Mouse (Mus musculus) thymus, postnatal 10 days (tissue): ENCODE results near the gene Il4.

Experiments
- DNase-seq, 2 experiments: peaks; one replicate each; pipeline ENCODE4 v3.0.0; 2021; ENCODE audit warnings: low spot score in 2 of 2

The Il4 gene

DNA sequence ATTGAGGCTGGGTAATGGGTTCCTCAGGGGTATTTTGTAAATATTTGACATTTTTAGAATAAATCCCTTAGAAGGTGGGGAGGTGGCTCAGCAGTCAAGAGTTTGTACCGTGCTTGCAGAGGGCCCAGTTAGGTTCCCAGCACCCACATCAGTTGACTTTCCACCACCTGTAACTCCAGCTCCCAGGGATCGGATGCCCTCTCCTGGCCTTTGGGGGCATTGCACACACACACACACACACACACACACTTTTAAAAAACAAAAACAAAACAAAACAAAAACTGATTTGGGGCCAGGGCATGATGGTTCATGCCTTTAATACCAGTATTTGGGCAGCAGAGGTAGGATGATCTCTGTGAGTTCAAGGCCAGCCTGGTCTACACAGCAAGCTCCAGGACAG is 5.7 kb upstream of the Il4 start:
- no peak for DNase-seq

DNA sequence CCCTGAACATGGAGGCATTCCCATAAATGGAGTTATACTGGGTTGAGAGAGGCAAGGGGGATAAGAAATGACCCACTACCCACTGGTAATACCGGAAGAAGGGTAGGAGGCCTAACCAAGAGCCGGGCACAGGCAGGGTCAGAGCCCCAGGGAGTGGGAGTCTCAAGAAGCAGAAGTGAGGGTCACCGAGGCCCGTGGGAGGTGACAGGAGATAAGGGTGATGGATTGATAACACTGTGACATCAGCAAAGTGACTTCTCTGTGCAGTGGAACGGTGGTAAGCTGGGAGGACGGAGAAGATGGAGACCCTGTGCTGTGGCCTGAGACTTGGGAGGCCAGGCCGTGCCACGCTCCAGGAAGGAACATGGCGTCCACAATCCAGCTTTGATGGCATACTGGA is 5.1 kb upstream of the Il4 start:
- DNase-seq: no peak

DNA sequence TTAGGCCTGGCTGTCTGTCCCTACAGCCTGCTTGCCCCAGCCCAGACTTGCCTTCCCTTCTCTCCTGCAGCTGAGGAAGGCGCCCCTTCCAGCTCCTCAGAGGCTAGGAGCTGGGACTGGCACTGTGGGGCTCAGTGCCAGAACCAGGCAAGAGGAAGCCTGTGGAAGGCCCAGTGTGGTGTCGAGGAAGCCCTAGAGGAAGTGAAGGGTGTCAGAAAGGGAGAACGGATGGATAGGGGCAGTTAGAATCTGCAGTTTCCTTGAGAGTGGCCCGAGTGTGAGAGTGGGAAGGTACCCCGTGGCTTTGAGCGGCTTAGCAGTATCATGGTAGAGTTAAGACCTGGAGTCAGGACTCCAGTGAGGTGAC is 4.0 kb upstream of the Il4 start:
- no peak for DNase-seq

DNA sequence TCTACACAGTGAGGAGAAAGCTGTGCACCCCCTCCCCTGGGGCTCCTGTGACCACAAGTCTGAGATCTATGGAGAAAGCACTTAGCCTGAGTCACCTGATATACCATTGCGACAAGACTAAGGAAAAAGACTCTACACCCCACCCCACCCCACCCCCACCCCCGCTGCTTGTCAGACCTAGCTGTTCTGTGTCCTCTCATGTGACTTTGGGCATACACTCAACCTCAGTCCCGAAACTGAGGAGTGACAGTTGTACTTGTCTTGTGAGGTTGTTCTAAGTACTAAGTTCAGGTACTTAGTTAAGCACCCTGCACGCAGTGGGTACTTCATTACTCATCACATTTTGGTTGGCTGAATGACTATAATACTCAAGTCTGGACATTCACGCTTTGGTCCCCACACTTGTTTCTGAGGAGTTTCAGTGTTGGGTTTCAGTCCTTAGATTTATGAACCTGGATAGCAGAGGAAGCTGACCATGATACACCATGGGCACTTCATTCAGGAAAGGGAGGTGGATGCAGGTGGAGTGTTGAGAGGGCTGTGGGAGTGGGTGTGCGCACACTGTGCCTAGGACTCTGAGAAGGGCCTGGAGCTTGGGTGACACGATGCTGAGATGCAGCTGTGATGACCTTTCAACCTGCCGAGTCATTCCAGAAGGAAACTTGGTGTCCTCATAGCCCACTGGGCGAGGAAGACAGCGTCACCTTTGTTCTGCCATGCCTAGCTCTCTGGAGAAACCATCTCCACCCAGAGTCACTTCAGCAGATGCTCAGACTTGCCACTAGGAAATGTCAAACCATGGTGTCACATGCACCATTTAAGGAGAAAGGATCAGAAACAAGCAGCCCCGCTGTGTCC is 3.3 kb upstream of the Il4 start:
- no peak for DNase-seq

DNA sequence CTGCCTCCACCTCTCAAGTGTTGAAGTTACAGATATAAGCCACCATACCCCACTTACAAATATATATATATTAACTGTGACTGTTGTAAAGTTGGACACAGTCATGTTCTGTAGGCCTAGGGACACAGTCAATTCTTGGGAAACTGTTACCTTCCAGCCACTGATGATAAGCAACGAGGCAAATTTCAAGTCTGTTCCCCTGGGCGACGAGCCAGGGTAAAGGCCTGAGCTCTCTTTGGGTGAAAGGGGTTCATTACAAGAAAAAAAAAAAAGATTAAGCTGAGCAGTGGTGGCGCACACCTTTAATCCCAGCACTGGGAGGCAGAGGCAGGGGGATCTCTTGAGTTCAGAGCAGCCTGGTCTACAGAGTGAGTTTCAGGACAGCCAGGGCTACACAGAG is 1.6 kb upstream of the Il4 start:
- DNase-seq: no peak

DNA sequence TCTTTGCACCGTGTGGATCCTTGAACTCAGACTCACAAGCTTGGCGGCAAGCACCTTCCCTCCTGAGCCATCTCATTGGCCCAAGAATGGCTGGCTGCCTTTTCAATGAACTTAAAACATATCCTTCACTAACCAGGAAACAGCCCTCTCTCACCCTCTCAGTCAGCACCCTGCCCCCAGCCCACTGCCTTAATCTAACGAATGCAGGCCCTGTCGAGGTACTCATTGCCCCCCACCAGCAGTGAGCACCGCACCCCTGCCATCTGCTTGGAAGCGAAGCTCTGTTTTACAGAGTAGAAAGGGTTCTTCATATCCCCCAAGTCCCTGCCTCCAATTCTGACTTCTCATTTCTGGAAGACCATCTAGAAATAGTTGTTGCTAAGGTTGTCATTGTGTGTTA is 959 bp upstream of the Il4 start:
- no peak for DNase-seq

DNA sequence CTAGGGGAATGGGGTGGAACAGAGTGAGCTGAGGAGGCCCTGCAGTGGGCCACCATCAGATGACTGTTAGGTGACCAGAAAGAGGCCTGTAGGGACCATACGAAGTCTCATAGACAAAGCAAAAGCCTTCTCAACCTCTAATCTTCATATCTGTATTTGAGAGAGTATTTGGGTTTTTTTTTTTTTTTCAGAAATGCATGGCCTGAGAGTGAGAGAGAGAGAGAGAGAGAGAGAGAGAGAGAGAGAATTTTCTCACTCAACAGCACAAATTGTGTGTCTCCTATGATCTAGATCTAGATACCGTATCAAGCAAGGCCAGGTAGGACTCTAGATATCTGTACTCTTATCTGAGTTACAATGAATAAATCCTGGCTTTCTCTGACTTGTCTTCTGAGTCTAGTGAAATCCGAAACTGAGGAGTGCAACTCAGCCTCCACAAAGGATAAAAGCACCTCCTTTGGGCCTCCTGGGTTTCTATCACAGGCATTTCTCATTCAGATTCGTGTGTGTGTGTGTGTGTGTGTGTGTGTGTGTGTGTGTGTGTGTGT is 833 bp downstream of the Il4 start:
- no peak for DNase-seq

DNA sequence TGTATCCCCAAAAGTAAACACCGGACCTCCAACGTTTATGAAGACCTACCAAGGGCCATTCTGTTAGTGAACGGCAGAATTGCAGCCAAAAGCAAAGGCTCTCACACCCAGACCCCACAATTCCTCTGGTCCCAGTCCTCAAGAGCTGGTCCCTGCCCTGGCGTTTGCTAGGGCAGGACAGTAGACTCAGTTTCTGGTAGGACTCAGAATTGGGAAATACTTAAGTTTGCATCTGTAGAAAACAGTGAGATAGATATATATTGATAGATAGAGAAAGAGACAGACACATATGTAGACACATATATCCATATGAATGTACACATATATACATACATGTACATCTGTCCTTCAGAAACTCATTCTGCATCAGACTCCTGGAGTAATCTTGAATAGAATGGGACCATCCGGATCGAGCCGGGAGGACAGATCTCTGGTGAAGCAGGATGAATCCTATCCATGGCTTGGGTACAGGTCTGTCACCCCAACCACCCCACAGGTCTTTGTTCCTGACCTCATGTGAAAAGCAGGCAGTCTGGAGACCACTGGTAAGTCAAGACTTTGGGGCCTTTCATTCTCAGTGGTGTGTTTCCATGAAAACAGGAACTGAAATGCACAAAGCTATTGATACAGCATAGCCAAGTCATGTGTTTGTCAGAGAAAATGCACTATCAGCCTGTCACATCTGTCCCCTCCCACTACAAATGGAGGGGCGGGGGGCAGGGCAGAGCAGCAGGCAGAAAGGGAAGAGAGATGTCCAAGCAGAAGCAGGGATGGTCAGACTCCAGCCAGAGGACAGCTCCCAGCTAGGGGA is 1.5 kb downstream of the Il4 start:
- no peak for DNase-seq

DNA sequence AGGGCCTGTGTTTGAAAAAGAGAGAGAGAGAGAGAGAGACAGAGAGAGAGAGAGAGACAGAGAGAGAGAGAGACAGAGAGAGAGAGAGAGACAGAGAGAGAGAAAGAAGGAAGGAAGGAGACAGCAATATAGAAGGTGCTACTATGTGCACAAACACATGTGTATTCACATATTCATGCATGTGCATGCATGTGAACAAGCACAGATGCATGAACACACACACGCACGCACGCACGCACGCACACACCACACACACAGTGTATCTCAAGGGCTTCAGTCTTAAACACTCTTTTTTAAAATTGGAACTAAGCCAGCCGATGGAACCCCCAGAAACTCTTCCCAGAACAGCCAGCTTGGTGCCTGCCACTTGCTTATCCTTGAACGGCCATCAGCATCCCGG is 2.9 kb downstream of the Il4 start:
- DNase-seq: no peak

DNA sequence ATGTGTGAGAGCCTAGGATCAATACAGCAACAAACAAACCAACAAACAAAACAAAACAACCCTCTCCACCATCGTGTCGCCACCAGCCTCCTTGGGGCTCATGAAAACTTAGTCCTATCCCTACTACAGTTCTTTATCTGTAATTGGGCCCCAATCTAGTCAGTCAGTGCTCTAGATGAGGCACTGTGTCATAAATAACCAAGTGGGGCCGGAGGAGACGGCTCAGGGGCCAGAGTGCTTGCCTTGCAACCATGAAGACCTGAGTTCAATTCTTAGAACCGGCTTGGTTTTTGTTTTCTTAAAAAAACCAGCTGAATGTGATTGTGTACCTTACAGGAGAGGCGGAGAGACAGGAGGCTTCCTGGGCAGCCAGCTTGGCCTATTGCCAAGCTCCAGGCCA is 3.3 kb downstream of the Il4 start:
- no peak for DNase-seq

DNA sequence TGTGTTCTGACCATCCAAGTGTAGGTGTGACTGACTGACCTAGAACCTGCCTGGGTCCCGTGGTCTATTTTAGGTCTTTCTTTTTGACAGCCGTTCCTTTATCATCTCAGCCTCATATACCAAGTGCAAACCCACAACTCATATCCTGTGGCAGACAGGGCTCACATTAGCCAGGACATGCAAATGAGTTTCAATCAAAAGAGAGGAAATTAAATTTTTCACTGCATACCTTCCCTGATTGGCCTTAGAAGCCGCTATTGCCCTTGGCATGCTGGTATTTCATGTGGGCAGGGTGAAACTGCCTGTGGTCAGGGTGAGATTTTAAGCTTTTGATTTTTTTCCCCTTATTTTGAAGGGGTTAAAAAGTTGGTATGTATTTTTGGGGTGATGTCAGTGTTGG is 8.8 kb downstream of the Il4 start:
- no peak for DNase-seq

DNA sequence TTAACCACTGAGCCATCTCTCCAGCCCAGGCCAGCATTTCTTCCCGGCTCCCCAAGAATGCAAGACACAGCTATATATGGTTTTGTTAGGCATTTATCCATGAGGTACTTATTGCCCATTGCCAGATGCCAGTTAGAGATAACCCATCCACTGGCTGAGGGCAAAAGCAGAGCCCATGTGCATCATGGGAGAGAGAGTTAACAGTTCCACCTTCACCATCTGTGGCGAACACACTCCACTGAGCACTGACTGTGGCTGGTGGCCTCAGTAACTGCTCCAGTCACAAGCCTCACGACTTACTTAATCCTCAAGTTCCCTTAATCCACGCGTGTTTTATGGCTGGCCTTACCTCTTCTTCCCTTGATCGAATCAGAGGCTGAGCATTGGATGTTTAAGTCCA is 9.2 kb downstream of the Il4 start:
- DNase-seq: no peak

DNA sequence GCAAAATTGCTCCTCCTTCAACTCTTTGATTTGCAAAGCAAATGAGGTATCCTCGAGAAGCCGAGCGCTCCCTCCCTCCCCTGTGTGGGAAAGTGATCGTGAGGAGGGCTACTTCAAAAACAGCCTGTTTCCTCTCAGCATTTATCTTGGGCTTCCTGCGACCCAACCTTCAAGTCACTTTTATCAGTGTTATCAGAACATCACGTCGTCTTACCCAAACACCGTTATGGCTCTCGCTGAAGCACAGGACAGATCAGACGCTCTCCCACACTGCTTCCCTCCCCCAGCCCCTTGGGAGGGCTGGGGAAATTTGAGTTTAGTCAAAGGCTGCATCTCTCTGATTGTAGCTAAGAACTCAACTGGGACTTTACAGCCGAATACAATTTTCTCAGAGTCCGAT is 12.9 kb downstream of the Il4 start:
- DNase-seq: no peak

DNA sequence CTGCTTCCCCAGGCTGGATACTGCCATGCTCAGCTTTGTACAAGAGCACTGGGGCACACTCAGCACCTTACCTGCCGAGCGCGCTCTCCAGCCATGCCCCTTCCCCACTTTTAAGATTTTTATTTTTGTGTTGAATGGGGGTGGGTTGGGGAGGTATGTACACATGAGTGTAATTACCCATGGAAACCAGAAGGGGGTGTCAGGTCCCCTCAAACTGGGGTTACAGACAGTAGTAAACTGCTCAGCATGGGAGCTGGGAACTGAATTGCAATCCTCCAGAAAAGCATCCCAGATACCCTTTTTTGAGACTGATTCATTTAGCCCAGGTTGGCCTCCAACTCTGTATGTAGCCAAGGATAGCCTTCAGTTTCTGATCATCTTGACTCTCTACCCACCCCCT is 13.5 kb downstream of the Il4 start:
- no peak for DNase-seq

DNA sequence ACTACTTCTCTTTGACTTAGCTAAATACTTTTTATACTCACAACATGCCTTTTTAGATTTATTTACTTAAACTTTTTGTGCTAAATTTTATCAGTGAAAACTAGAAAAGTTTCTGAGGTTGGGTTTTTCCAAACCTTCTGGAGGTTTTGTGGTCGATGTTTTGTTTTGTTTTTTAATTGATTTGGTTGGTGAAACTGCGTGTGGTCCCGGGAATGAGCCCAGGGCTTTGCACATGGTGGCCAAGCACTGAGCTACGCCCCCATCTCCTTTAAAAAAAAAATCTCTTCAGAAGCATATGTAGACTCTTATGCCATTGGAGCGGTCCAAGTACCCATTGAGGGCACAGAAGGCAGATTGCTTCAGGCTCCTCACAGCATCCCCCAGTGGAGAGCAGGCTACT is 27.4 kb downstream of the Il4 start:
- no peak for DNase-seq

DNA sequence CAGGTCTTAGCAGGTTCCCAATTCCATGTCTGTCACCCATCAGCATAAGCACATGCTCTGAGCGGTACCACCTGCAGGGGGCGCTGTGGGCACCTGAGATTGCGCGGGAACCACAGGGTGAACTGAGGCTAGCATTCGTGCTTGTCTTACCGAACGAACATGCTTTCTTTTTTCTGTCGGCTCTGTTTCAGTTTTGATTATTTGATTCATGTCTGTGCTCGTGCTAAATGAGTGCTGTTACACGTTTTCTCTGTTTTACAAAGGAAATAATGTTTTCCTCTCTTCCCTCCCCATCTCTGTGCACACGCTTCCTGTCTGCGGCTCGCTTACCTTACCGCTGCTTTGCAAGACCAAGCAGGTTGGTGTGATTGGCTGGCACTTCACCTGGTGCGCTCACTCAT is 28.1 kb downstream of the Il4 start:
- DNase-seq: peak; percentile 47 to 78

DNA sequence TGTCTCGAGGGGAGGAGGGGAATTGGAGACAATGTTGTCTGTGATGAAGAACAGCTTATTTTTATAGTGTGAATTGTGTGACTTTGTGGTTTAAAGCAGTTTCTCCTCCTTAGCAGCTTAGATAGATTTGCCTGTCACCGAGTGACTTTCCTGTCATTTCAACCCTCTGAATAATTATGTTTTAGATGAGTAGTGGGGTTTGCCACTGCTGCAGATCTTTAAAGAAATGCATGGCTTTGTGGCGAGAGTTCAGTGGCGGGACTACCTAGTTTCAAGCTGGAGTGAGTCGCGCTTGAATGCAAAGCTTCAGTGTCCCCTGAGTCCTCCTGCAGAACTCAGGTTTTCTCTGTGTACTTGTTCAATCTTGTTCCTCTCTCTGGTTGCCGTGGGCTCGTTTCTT is 30.2 kb downstream of the Il4 start:
- no peak for DNase-seq

DNA sequence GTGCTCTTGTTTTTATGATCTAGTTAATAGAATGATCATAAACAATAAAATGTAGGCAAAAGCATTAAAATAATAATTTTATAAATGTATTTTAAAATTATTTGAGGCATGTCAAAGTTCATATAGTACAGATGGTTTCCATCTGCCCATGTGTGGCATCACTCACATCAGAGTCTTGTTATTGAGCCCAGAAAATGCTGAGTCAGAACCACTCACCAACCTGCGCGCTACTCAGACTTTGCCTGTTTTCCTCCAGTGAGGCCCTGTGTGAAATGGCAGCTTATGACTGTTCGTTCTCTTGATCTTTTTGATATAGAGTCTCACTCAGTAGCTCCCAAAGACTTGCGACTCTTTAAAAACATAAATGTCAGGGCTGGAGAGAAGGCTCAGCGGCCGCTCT is 33.0 kb downstream of the Il4 start:
- DNase-seq: no peak

DNA sequence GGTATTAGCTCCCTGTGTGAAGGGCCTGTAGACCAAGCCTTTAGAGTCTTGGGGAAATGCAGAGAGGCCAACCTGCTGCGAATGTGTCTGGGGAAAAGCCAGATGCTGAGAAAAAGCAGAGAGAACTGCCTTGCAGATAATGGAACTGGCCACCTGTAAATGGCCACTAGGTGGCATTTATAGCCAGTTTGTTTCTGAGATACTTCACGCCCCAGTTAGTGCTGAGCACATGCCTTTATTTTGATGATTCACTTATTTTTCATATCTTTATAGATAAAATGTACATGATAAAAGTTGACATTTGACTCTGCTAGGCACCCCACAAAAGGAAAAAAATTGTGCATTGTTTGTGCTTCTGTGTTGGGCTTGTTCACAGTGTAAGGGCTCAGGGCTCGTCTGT is 33.6 kb downstream of the Il4 start:
- peak in 1 of 2 experiments; percentile 19 for DNase-seq

DNA sequence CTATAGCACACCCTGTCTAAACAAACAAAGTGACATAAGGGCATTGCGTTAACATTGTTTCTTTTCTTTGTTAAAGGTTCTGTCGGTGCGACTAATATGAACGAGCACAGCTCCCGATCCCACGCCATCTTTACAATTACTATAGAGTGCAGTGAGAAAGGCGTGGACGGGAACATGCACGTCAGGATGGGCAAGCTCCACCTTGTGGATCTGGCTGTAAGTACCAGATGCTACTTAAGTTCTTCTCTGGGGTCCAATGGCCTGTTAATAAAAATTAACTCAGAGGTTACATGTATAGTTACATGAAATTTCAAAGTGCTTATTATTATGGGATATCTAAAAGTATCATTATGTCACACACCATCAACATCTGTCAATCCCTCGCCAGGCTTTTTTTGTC is 35.3 kb downstream of the Il4 start:
- no peak for DNase-seq

DNA sequence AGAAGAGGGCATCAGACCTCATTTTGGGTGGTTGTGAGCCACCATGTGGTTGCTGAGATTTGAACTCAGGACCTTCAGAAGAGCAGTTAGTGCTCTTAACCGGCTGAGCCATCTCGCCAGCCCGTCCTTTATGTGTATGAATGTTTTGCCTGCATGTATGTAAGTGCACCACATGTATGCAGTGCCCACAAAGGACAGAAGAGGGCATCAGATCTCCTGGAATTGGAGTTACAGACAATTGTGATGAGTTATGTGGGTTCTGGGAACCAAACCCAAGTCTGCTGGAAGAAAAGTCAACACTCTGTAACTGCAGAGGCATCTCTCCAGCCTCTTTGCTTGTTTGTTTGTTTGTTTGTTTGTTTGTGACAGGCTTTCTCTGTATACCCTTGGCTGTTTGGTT is 37.9 kb downstream of the Il4 start:
- DNase-seq: no peak

DNA sequence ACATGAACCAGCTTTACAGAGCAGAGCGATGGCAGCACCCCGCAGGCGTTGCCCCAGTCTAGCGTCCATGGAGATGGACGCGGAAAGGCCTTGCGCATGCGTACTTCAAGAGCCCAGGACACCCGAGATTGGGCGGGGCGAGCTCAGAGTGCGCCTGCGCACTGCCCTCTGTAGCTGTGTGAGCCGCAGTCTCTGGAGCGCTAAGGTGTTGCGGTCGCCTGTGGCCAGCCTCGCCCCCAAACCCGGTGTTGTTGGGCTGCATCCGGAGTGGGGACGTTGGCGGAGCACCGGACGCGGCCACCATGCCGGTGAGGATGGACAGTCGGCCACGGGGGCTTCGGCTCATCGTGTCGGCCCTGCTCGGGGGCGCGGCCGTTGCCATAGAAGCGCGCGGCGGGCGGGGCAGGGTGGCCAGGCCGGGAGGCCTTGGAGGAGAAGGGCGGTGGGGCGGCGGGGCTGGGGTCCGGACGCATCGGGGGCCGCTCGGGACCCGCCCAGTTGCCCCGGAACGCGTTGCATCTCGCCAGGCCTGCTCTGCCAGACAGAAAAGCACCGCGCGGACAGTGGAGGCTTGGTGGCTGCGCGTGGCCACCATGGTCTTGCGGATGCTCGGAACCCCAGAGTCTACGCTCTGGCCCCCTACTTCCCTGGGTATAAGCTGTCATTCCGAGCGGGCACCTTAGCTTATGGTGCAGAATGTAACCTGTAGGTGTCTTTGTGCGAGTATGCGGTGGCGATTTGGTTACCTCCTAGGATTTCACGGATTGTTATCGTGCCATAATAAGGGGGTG is 51.0 kb downstream of the Il4 start, which contains the start of gene Kif3a:
Gene Kif3a (plus strand): TSS at position 156 of the 791 bp plus-strand sequence.
- DNase-seq: peak; percentile 81 to 90
